Comparison of ENCODE assay signal across 32 mouse cellular contexts in genomic region chr5:86244880-86245279, GRCm38 (mm10). TPM values are rescaled to one million over a fixed set of nuclear protein-coding genes. Genes with fewer than 3 reads are reported as not detected.
DNase-seq lines count a peak whose midpoint lies in the region; ATAC-seq and TF ChIP-seq lines count a peak whose summit lies in the region.
"Had no signal": no experiment of that assay in that cellular context is flagged by ENCODE, and none has a peak within 500 bp of the region (broad histone marks: within the 10 kb centered on the region; RNA-seq: fewer than 3 reads in every experiment).

No protein-coding gene starts in this region.

- H3K4me2 ChIP-seq in forebrain, postnatal 0 days (ENCODE audit: low read depth) = no peak overlapping the region
- H3K4me2 ChIP-seq: forebrain, embryonic 15.5 days; heart, embryonic 11.5 days; heart, embryonic 15.5 days; hindbrain, embryonic 13.5 days had no signal

- H3K9me3 ChIP-seq in forebrain, postnatal 0 days (ENCODE audit: low read length) = no peaks in the 10 kb centered on the region
- H3K9me3 ChIP-seq: embryonic facial prominence, embryonic 10.5 days; forebrain, embryonic 15.5 days; heart, embryonic 15.5 days; hindbrain, embryonic 13.5 days had no signal

- H3K9ac ChIP-seq in forebrain, postnatal 0 days = no peak overlapping the region
- H3K9ac ChIP-seq: forebrain, embryonic 15.5 days; heart, embryonic 15.5 days; hindbrain, embryonic 13.5 days had no signal

- H3K79me3 ChIP-seq in C2C12 (ENCODE audit: low read depth) = no peaks in the 10 kb centered on the region

- ATAC-seq in forebrain, postnatal 0 days = no peak
- ATAC-seq: activated CD4-positive, CD25-positive, alpha-beta regulatory T cell, adult 4 months; forebrain, embryonic 15.5 days; hindbrain, postnatal 0 days had no signal

- no peaks in the 10 kb centered on the region for H3K79me2 ChIP-seq in C2C12 (ENCODE audit: control insufficient read depth, insufficient read depth)

- TF ChIP-seq CTCF in C2C12 (IDR thresholded peaks at IDR 0.05; ENCODE audit: control insufficient read depth, insufficient read depth, insufficient read length) = no peak
- TF ChIP-seq CTCF in embryonic fibroblast, embryonic 13.5 days (IDR thresholded peaks at IDR 0.05; ENCODE audit: borderline replicate concordance, insufficient read depth, low read length) = no peak
- no peak for TF ChIP-seq CTCF in forebrain, postnatal 0 days (IDR thresholded peaks at IDR 0.05; ENCODE audit: low read depth)

- peak; percentile 73 for DNase-seq in 3134 (ENCODE audit: extremely low read depth, insufficient read length, low spot score)
- peak; percentile 65 for DNase-seq in NIH3T3 (ENCODE audit: low read depth)
- DNase-seq in ovary, postnatal 14 days (ENCODE audit: low spot score) = no peak
- no peak for DNase-seq in embryo, embryonic 10.5 days (ENCODE audit: low spot score)
- no peak for DNase-seq in gastrocnemius, postnatal 4 days (ENCODE audit: low spot score in 2 of 2)
- DNase-seq in forebrain, postnatal 0 days = no peak
- DNase-seq: adrenal gland, adult 2 months; adrenal gland, postnatal 36 days; B cell, adult 2 months; cerebellum, adult 11 months; cerebellum, adult 8-10 months; cerebellum, postnatal 25 days; gastrocnemius, postnatal 10 days; heart, adult 2 months; heart, postnatal 36 days; kidney, adult 18-20 months had no signal

- no peaks in the 10 kb centered on the region for H3K27me3 ChIP-seq in C2C12 (ENCODE audit: control insufficient read depth, insufficient read depth, insufficient read length)
- no peaks in the 10 kb centered on the region for H3K27me3 ChIP-seq in forebrain, postnatal 0 days (ENCODE audit: insufficient read depth, low read length)
- H3K27me3 ChIP-seq: forebrain, embryonic 15.5 days; heart, embryonic 15.5 days; hindbrain, embryonic 13.5 days had no signal

- WGBS in forebrain, postnatal 0 days = 65% methylated on average over 1 of the region's 1 CpGs

- H3K27ac ChIP-seq in embryonic fibroblast, embryonic 13.5 days (ENCODE audit: insufficient read depth, low read length) = peak overlapping the region; percentile 90
- H3K27ac ChIP-seq in forebrain, postnatal 0 days (ENCODE audit: low read depth, low read length) = no peak overlapping the region
- H3K27ac ChIP-seq: embryonic facial prominence, embryonic 10.5 days; forebrain, embryonic 15.5 days; heart, adult 2 months; heart, embryonic 15.5 days; hindbrain, embryonic 13.5 days; hindbrain, postnatal 0 days had no signal

- H3K4me3 ChIP-seq in C2C12 (ENCODE audit: insufficient read depth, poor library complexity, severe bottlenecking) = no peak overlapping the region
- H3K4me3 ChIP-seq in embryonic fibroblast, embryonic 13.5 days (ENCODE audit: insufficient read depth, low read length) = no peak overlapping the region
- H3K4me3 ChIP-seq in forebrain, postnatal 0 days (ENCODE audit: low read depth, low read length) = no peak overlapping the region
- H3K4me3 ChIP-seq: embryonic facial prominence, embryonic 10.5 days; erythroblast, embryonic 14.5 days; forebrain, embryonic 15.5 days; heart, adult 2 months; heart, embryonic 15.5 days; hindbrain, embryonic 13.5 days had no signal

- TF ChIP-seq POLR2A in embryonic fibroblast, embryonic 13.5 days (IDR thresholded peaks at IDR 0.05; ENCODE audit: low read depth, low read length) = no peak

- no peaks in the 10 kb centered on the region for H3K36me3 ChIP-seq in C2C12 (ENCODE audit: control insufficient read depth, insufficient read depth)
- H3K36me3 ChIP-seq in forebrain, postnatal 0 days (ENCODE audit: insufficient read depth) = no peaks in the 10 kb centered on the region
- H3K36me3 ChIP-seq: embryonic facial prominence, embryonic 10.5 days; forebrain, embryonic 15.5 days; heart, embryonic 15.5 days; hindbrain, embryonic 13.5 days had no signal

- peaks cover 5% of the 10 kb centered on the region for H3K4me1 ChIP-seq in embryonic fibroblast, embryonic 13.5 days (ENCODE audit: control insufficient read depth, insufficient read depth, low read length)
- no peaks in the 10 kb centered on the region for H3K4me1 ChIP-seq in forebrain, postnatal 0 days (ENCODE audit: insufficient read depth)
- H3K4me1 ChIP-seq: embryonic facial prominence, embryonic 10.5 days; forebrain, embryonic 15.5 days; heart, embryonic 15.5 days; hindbrain, embryonic 13.5 days had no signal

- no peak overlapping the region for H3ac ChIP-seq in C2C12 (ENCODE audit: control insufficient read depth, insufficient read length, low read depth)

TF ChIP-seq in C2C12, 6 proteins besides CTCF, POLR2A, EP300 and RAD21:
- peak; percentile 27 for TF ChIP-seq CEBPB (IDR thresholded peaks at IDR 0.05; ENCODE audit: low read depth)
- no peak for TF ChIP-seq MYOD1 (IDR thresholded peaks at IDR 0.05; ENCODE audit: control insufficient read depth, insufficient read length, low read depth)
- peak; percentile 54 for TF ChIP-seq MAX (IDR thresholded peaks at IDR 0.05)
- TF ChIP-seq MYOG (IDR thresholded peaks at IDR 0.05; ENCODE audit: control insufficient read depth, extremely low read depth, insufficient read length) = no peak
- TF ChIP-seq USF1 (IDR thresholded peaks at IDR 0.05; ENCODE audit: low read depth) = no peak
- TF ChIP-seq FOSL1 (IDR thresholded peaks at IDR 0.05; ENCODE audit: insufficient read depth, low read length, poor library complexity, severe bottlenecking) = peak; percentile 63
TF ChIP-seq in C2C12: peak in this region for 3.

RNA-seq across cellular contexts. Expression of gene Tmprss11c, which starts 44.2 kb away (rescaled TPM):
- not detected for polyA plus RNA-seq in C2C12 (2012; fragmentation: generic; extraction: Trizol)
- polyA plus RNA-seq in embryonic fibroblast, embryonic 13.5 days (2011; ENCODE audit: insufficient read length, low read depth, missing spikeins) = not detected in 2 replicates
- not detected for total RNA-seq in gastrocnemius, postnatal 4 days (2021)
- not detected in 2 replicates for total RNA-seq in forebrain, postnatal 0 days (2014; rRNA removed)
- polyA plus RNA-seq in forebrain, postnatal 0 days (2015; fragmentation: Nextera tagmentation; extraction: Ambion mirVana) = not detected in 2 replicates
- total RNA-seq: adrenal gland, adult 2 months; adrenal gland, postnatal 36 days; gastrocnemius, postnatal 10 days; heart, adult 2 months; heart, postnatal 36 days; hindbrain, postnatal 0 days had no signal
- polyA plus RNA-seq: activated CD4-positive, CD25-positive, alpha-beta regulatory T cell, adult 4 months; adrenal gland, adult 2 months; embryonic facial prominence, embryonic 10.5 days; embryonic facial prominence, embryonic 14.5 days; erythroblast, embryonic 14.5 days; forebrain, embryonic 11.5 days; forebrain, embryonic 15.5 days; frontal cortex, adult 2 months; gonadal fat pad, adult 2 months; heart, adult 2 months; heart, embryonic 11.5 days; heart, embryonic 15.5 days; hindbrain, embryonic 13.5 days; hindbrain, postnatal 0 days; intestine, embryonic 14.5 days; kidney, embryonic 14.5 days had no signal

RNA-seq across cellular contexts. Expression of gene Gnrhr, which starts 47.2 kb away (rescaled TPM):
- not detected for polyA plus RNA-seq in C2C12 (2012; fragmentation: generic; extraction: Trizol)
- not detected in 2 replicates for polyA plus RNA-seq in embryonic fibroblast, embryonic 13.5 days (2011; ENCODE audit: insufficient read length, low read depth, missing spikeins)
- not detected for total RNA-seq in gastrocnemius, postnatal 4 days (2021)
- total RNA-seq in forebrain, postnatal 0 days (2014; rRNA removed) = not detected in 2 replicates
- polyA plus RNA-seq in forebrain, postnatal 0 days (2015; fragmentation: Nextera tagmentation; extraction: Ambion mirVana) = not detected in 2 replicates
- total RNA-seq: gastrocnemius, postnatal 10 days; hindbrain, postnatal 0 days had no signal
- polyA plus RNA-seq: activated CD4-positive, CD25-positive, alpha-beta regulatory T cell, adult 4 months; embryonic facial prominence, embryonic 10.5 days; embryonic facial prominence, embryonic 14.5 days; erythroblast, embryonic 14.5 days; forebrain, embryonic 11.5 days; forebrain, embryonic 15.5 days; frontal cortex, adult 2 months; gonadal fat pad, adult 2 months; heart, embryonic 11.5 days; heart, embryonic 15.5 days; hindbrain, embryonic 13.5 days; intestine, embryonic 14.5 days; kidney, embryonic 14.5 days had no signal

Comparison
In these comparisons a context has a peak if more than half of its experiments do, and no peak if none do; other contexts are left out.
1. DNase-seq: peak in 3134 (single experiment) and NIH3T3 (single experiment); none in ovary, postnatal 14 days (single experiment), embryo, embryonic 10.5 days (single experiment), gastrocnemius, postnatal 4 days (0 of 2) and forebrain, postnatal 0 days (single experiment).